Mouse (Mus musculus) liver, postnatal 0 days (tissue): ENCODE measurements around the gene Rpusd3.

ENCODE experiments used
- CTCF ChIP-seq: sonication (generic); IDR thresholded peaks from 2 replicates; pipeline ENCODE4 v1.5.1; 2016; ENCODE audit warnings: antibody characterized with exemption, low read depth
- EP300 ChIP-seq: IDR thresholded peaks from 2 replicates; pipeline ENCODE4 v1.6.1; 2016; ENCODE audit warnings: antibody characterized with exemption, low read depth, mild to moderate bottlenecking

DNA sequence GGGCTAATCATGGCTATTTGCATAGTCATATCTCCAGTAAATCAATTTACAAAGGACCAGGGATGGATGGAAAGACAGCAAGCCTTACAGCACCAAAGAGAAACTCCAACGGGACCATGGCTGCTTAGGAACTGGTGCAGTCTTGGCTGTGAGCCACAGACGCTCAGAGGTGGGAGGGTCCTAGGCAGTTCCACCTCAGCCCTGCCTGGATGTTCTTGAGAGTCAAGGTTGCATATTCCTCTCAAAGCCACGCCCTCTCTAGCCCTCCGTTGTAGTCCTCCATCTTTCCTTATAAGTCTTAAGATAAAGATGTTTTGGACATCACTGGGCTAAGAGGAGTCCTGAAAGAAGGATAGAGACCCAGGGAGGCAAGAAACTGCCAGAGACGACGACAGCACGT is 44.9 kb upstream of the Rpusd3 start:
- no peak for TF ChIP-seq CTCF
- no peak for TF ChIP-seq EP300
